ENCODE assay signal across 8 mouse cellular contexts in the genomic region with DNA sequence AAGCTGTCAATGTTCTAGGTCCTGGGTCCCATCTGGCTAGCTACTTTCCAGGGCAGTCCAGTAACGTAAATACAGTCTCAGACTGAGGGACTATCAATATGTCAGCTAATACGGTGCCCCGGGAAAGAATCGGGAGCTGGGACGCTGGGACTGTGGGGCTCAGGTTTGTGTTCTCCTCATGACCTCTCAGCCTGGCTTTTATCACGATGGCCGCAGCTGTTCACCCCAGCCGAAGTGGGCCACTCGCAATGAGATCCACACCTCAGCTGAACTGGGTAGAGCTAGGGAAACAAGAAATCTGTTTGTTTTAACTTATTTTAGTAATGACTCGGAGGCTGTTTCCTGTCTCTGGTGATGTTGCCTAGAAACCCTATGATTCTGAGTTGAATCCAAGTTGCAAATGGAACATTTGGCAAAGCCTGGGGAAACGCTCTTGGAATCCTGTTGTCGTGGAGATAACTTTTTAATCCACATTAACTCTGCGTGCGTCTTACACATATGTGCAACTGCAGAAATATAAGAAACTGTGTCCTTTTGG.
A peak's percentile ranks its signal among the peaks of the same experiment; 100 is the strongest.
DNase-seq lines count a peak whose midpoint lies in the region; ATAC-seq and TF ChIP-seq lines count a peak whose summit lies in the region.

No protein-coding gene starts in this region.

- TF ChIP-seq CTCF in kidney, postnatal 0 days (IDR thresholded peaks at IDR 0.05; ENCODE audit: low read depth): no peak
- no peak for TF ChIP-seq CTCF in lung, postnatal 0 days (IDR thresholded peaks at IDR 0.05)

- H3K9ac ChIP-seq in kidney, postnatal 0 days (ENCODE audit: low read depth, low read length): no peak overlapping the region
- H3K9ac ChIP-seq in lung, postnatal 0 days (replicated peaks; ENCODE audit: low read depth): no peak overlapping the region

- intact Hi-C loops in left cerebral cortex, postnatal 4 days (cut with DNase I): loop anchor here (2.0 kb wide), 1 partner anchor 437 kb away; no protein-coding TSS in a partner anchor

- ATAC-seq in kidney, postnatal 0 days (replicated peaks; ENCODE audit: low FRiP score, low read depth): no peak; the same call in 1 of the 2 replicates
- ATAC-seq in lung, postnatal 0 days: peak; percentile 72
- ATAC-seq in megakaryocyte-erythroid progenitor cell, adult 5-6 weeks (replicated peaks; ENCODE audit: low FRiP score, low TSS enrichment, poor library complexity, severe bottlenecking): no peak

- no peaks in the 10 kb centered on the region for H3K9me3 ChIP-seq in kidney, postnatal 0 days (replicated peaks; ENCODE audit: low read length)
- H3K9me3 ChIP-seq in lung, postnatal 0 days (ENCODE audit: low read length): no peaks in the 10 kb centered on the region

- TF ChIP-seq EP300 in lung, postnatal 0 days (IDR thresholded peaks at IDR 0.05): no peak

- H3K4me1 ChIP-seq in kidney, postnatal 0 days (replicated peaks; ENCODE audit: insufficient read depth, low read length): no peaks in the 10 kb centered on the region
- H3K4me1 ChIP-seq in lung, postnatal 0 days (ENCODE audit: insufficient read depth, low read depth, low read length): 0 out of 2 replicates have a peak, but pooled peaks cover 6% of the 10 kb centered on the region

- H3K36me3 ChIP-seq in kidney, postnatal 0 days (ENCODE audit: insufficient read depth, low read length): no peaks in the 10 kb centered on the region
- no peaks in the 10 kb centered on the region for H3K36me3 ChIP-seq in lung, postnatal 0 days (ENCODE audit: insufficient read depth, low read length)

- peak; percentile 33 for DNase-seq in left cerebral cortex, adult 11 months (ENCODE audit: low spot score)
- no peak for DNase-seq in left cerebral cortex, postnatal 4 days
- peak; percentile 22 to 28 for DNase-seq in cerebellum, postnatal 25 days
- DNase-seq in heart, adult 8-10 months (ENCODE audit: low spot score): peak; percentile 79
- DNase-seq in kidney, postnatal 0 days (ENCODE audit: low spot score): peak; percentile 92
- DNase-seq in lung, postnatal 0 days (ENCODE audit: low spot score): peak; percentile 84
- no peak for DNase-seq in embryo, embryonic 9.5 days (ENCODE audit: extremely low spot score)

- H3K27me3 ChIP-seq in kidney, postnatal 0 days (ENCODE audit: insufficient read depth, low read length): no peaks in the 10 kb centered on the region
- no peaks in the 10 kb centered on the region for H3K27me3 ChIP-seq in lung, postnatal 0 days (replicated peaks; ENCODE audit: insufficient read depth, low read length)

- WGBS in kidney, postnatal 0 days: 35% methylated on average over 14 of the region's 14 CpGs
- 40% methylated on average over 14 of the region's 14 CpGs for WGBS in lung, postnatal 0 days

- H3K4me3 ChIP-seq in kidney, postnatal 0 days (replicated peaks; ENCODE audit: low read depth, low read length): no peak overlapping the region
- no peak overlapping the region for H3K4me3 ChIP-seq in lung, postnatal 0 days (ENCODE audit: low read depth, low read length)

- H3K4me2 ChIP-seq in kidney, postnatal 0 days (ENCODE audit: low read length): peak overlapping the region; percentile 19; the same call in 1 of the 2 replicates
- no peak overlapping the region; the same call in 1 of the 2 replicates for H3K4me2 ChIP-seq in lung, postnatal 0 days (replicated peaks; ENCODE audit: low read depth, low read length)

- H3K27ac ChIP-seq in kidney, postnatal 0 days: peak overlapping the region; percentile 87
- H3K27ac ChIP-seq in lung, postnatal 0 days (ENCODE audit: low read length): peak overlapping the region; percentile 64

Comparison
In these comparisons a context has a peak if more than half of its experiments do, and no peak if none do; other contexts are left out.
1. DNase-seq: peak in left cerebral cortex, adult 11 months (single experiment), cerebellum, postnatal 25 days (2 of 2), heart, adult 8-10 months (single experiment), kidney, postnatal 0 days (single experiment) and lung, postnatal 0 days (single experiment); none in left cerebral cortex, postnatal 4 days (single experiment) and embryo, embryonic 9.5 days (single experiment).